Mouse (Mus musculus): ENCODE measurements around the gene Ttc38. TPM values are rescaled to one million over a fixed set of nuclear protein-coding genes. Genes with fewer than 3 reads are reported as not detected.

Gene Ttc38
- 8.6 and 10.4 TPM in 2 replicates for polyA plus RNA-seq (2015; fragmentation: Nextera tagmentation; extraction: Ambion mirVana)

- Histone ChIP-seq H3K9me3 (ENCODE audit: control insufficient read depth) (no peaks in the 10 kb centered on the region), H3K4me2 (replicated peaks; ENCODE audit: low read depth) (peak within 1 kb of the TSS; percentile 85), H3K4me1 (replicated peaks; ENCODE audit: control insufficient read depth, insufficient read depth, low read length) (0 out of 2 replicates have a peak, but pooled peaks cover 4% of the 10 kb centered on the region), H3K9ac (ENCODE audit: low read depth, low read length) (peak within 1 kb of the TSS; percentile 62; the same call in 1 of the 2 replicates), H3K27me3 (replicated peaks; ENCODE audit: control insufficient read depth, insufficient read depth, low read length) (no peaks in the 10 kb centered on the region), H3K36me3 (ENCODE audit: control insufficient read depth, insufficient read depth) (peaks cover 4% of the 10 kb centered on the region; the same call in 1 of the 2 replicates), H3K4me3 (ENCODE audit: low read depth, low read length) (peak within 1 kb of the TSS; percentile 67), H3K27ac (ENCODE audit: low read depth, low read length) (peak within 1 kb of the TSS; percentile 68)
- WGBS, result under 1% methylated on average over 27 of the region's 27 CpGs
- ATAC-seq, result peak; percentile 79
- no peak for TF ChIP-seq CTCF (IDR thresholded peaks at IDR 0.05; ENCODE audit: low read depth)
Observed at GRCm38 (mm10) chr15:85831954-85832590, at the start of gene Ttc38. TSS of gene Ttc38 (plus strand) at chr15:85832306.

GRCm38 (mm10) chr15:85783146-85783545 is 49.0 kb upstream of the Ttc38 start:
- Histone ChIP-seq H3K4me1 (replicated peaks; ENCODE audit: control insufficient read depth, insufficient read depth, low read length) (no peaks in the 10 kb centered on the region), H3K36me3 (ENCODE audit: control insufficient read depth, insufficient read depth) (peaks cover 13% of the 10 kb centered on the region; the same call in 1 of the 2 replicates), H3K27ac (ENCODE audit: low read depth, low read length) (no peak overlapping the region), H3K4me2 (replicated peaks; ENCODE audit: low read depth) (no peak overlapping the region), H3K9ac (ENCODE audit: low read depth, low read length) (no peak overlapping the region), H3K9me3 (ENCODE audit: control insufficient read depth) (no peaks in the 10 kb centered on the region), H3K4me3 (ENCODE audit: low read depth, low read length) (no peak overlapping the region), H3K27me3 (replicated peaks; ENCODE audit: control insufficient read depth, insufficient read depth, low read length) (no peaks in the 10 kb centered on the region)
- 75% methylated on average over 4 of the region's 4 CpGs for WGBS
- ATAC-seq, result no peak
- peak; percentile 36; the same call in 1 of the 2 replicates for TF ChIP-seq CTCF (IDR thresholded peaks at IDR 0.05; ENCODE audit: low read depth)

DNA sequence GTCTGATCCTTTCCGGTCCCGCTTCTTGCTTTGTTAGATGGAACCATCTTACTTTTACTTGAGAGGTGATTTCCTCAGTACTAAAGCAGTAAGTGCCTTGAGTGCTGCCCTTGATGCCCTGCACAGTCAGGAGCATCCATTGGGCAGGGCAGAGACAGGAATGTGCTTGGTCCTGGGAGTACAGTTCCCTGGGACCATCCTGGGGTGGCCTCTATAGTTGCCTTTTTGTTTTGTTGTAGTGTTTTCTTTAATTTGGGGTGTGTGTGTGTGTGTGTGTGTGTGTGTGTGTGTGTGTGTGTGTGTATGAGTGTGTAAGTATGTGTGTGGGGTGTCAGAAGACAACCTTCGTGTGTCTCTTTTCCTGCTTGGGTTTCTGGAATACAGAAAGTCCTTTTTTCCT is 47.8 kb upstream of the Ttc38 start:
- Histone ChIP-seq H3K9ac (ENCODE audit: low read depth, low read length) (no peak overlapping the region), H3K27ac (ENCODE audit: low read depth, low read length) (no peak overlapping the region), H3K4me2 (replicated peaks; ENCODE audit: low read depth) (no peak overlapping the region), H3K4me1 (replicated peaks; ENCODE audit: control insufficient read depth, insufficient read depth, low read length) (no peaks in the 10 kb centered on the region), H3K4me3 (ENCODE audit: low read depth, low read length) (no peak overlapping the region), H3K9me3 (ENCODE audit: control insufficient read depth) (no peaks in the 10 kb centered on the region), H3K27me3 (replicated peaks; ENCODE audit: control insufficient read depth, insufficient read depth, low read length) (no peaks in the 10 kb centered on the region), H3K36me3 (ENCODE audit: control insufficient read depth, insufficient read depth) (0 out of 2 replicates have a peak, but pooled peaks cover 10% of the 10 kb centered on the region)
- 95% methylated on average over 3 of the region's 3 CpGs for WGBS
- no peak for TF ChIP-seq CTCF (IDR thresholded peaks at IDR 0.05; ENCODE audit: low read depth)
- ATAC-seq, result no peak

GRCm38 (mm10) chr15:85786711-85787110 is 45.4 kb upstream of the Ttc38 start:
- Histone ChIP-seq H3K9me3 (ENCODE audit: control insufficient read depth) (no peaks in the 10 kb centered on the region), H3K27ac (ENCODE audit: low read depth, low read length) (peak overlapping the region; percentile 36; the same call in 1 of the 2 replicates), H3K4me3 (ENCODE audit: low read depth, low read length) (no peak overlapping the region), H3K9ac (ENCODE audit: low read depth, low read length) (no peak overlapping the region), H3K36me3 (ENCODE audit: control insufficient read depth, insufficient read depth) (peaks cover 20% of the 10 kb centered on the region; the same call in 1 of the 2 replicates), H3K4me1 (replicated peaks; ENCODE audit: control insufficient read depth, insufficient read depth, low read length) (no peaks in the 10 kb centered on the region), H3K27me3 (replicated peaks; ENCODE audit: control insufficient read depth, insufficient read depth, low read length) (no peaks in the 10 kb centered on the region), H3K4me2 (replicated peaks; ENCODE audit: low read depth) (no peak overlapping the region)
- 40% methylated on average over 5 of the region's 5 CpGs for WGBS
- TF ChIP-seq CTCF (IDR thresholded peaks at IDR 0.05; ENCODE audit: low read depth), result no peak
- peak; percentile 60 for ATAC-seq

DNA sequence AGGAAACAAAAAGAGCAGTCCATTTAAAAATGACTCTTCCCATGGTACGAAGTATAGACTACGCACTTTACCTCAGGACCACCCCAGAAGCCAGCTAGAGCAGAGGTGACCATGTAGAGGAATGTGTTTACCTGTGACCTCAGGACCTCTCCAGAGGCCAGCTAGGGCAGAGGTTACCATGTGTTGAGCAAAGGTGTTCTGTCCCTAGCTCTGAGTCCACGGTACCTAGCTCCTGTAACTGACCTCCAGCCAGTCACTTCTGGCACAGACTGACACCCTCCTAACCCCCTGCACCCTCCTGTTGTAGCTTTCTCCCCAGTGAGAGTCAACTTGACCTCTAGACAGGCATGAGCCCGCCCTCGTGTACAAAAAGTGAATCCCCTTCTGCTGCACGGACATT is 44.6 kb upstream of the Ttc38 start:
- ATAC-seq, result 0 out of 2 replicates have a peak, but pooled peaks have one; percentile 18
- TF ChIP-seq CTCF (IDR thresholded peaks at IDR 0.05; ENCODE audit: low read depth), result no peak
- Histone ChIP-seq H3K27me3 (replicated peaks; ENCODE audit: control insufficient read depth, insufficient read depth, low read length) (no peaks in the 10 kb centered on the region), H3K36me3 (ENCODE audit: control insufficient read depth, insufficient read depth) (peaks cover 20% of the 10 kb centered on the region; the same call in 1 of the 2 replicates), H3K27ac (ENCODE audit: low read depth, low read length) (peak overlapping the region; percentile 36; the same call in 1 of the 2 replicates), H3K9ac (ENCODE audit: low read depth, low read length) (no peak overlapping the region), H3K4me1 (replicated peaks; ENCODE audit: control insufficient read depth, insufficient read depth, low read length) (no peaks in the 10 kb centered on the region), H3K9me3 (ENCODE audit: control insufficient read depth) (no peaks in the 10 kb centered on the region), H3K4me2 (replicated peaks; ENCODE audit: low read depth) (no peak overlapping the region), H3K4me3 (ENCODE audit: low read depth, low read length) (no peak overlapping the region)
- 86% methylated on average over 6 of the region's 6 CpGs for WGBS

DNA sequence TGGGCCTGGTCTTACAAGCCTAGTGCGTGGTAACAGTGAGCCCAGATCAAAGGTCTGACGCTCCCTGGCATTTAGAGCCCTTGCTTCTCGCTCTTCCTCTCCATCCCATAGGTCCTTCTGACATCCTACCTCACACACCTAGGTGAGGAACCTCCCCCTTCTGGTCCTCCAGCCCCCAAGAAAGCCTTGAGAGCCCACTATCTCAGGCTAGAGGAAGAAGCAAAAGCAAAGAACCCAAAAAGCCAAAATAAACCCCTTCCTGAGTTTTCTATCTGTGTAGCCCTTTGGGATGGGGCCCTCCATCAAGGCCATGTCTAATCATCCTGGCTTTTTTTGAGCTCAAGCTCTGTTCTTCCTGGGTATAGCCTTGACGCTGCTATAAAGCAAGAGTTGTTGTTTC is 44.1 kb upstream of the Ttc38 start:
- H3K36me3 ChIP-seq (ENCODE audit: control insufficient read depth, insufficient read depth), result peaks cover 20% of the 10 kb centered on the region; the same call in 1 of the 2 replicates
- no peak overlapping the region for H3K4me2 ChIP-seq (replicated peaks; ENCODE audit: low read depth)
- H3K27ac ChIP-seq (ENCODE audit: low read depth, low read length), result no peak overlapping the region
- 91% methylated on average over 4 of the region's 4 CpGs for WGBS
- no peak overlapping the region for H3K4me3 ChIP-seq (ENCODE audit: low read depth, low read length)
- no peaks in the 10 kb centered on the region for H3K27me3 ChIP-seq (replicated peaks; ENCODE audit: control insufficient read depth, insufficient read depth, low read length)
- H3K9ac ChIP-seq (ENCODE audit: low read depth, low read length), result no peak overlapping the region
- ATAC-seq, result no peak
- H3K4me1 ChIP-seq (replicated peaks; ENCODE audit: control insufficient read depth, insufficient read depth, low read length), result no peaks in the 10 kb centered on the region
- no peaks in the 10 kb centered on the region for H3K9me3 ChIP-seq (ENCODE audit: control insufficient read depth)
- no peak for TF ChIP-seq CTCF (IDR thresholded peaks at IDR 0.05; ENCODE audit: low read depth)
